Comparison of ENCODE assay signal across 25 mouse cellular contexts in genomic region chr2:121841453-121841852, GRCm38 (mm10). TPM values are rescaled to one million over a fixed set of nuclear protein-coding genes. Genes with fewer than 3 reads are reported as not detected.
DNase-seq lines count a peak whose midpoint lies in the region; ATAC-seq and TF ChIP-seq lines count a peak whose summit lies in the region.
"Had no signal": no experiment of that assay in that cellular context is flagged by ENCODE, and none has a peak within 500 bp of the region (broad histone marks: within the 10 kb centered on the region; RNA-seq: fewer than 3 reads in every experiment).

No protein-coding gene starts in this region.

- no peak overlapping the region for H3K27ac ChIP-seq in heart, adult 2 months
- H3K27ac ChIP-seq in layer of hippocampus, adult 2 months: no peak overlapping the region
- no peak overlapping the region for H3K27ac ChIP-seq in midbrain, postnatal 0 days (ENCODE audit: low read depth, low read length)
- H3K27ac ChIP-seq in midbrain, embryonic 15.5 days: no peak overlapping the region
- no peak overlapping the region for H3K27ac ChIP-seq in stomach, postnatal 0 days (replicated peaks)
- H3K27ac ChIP-seq: embryonic facial prominence, embryonic 13.5 days; limb, embryonic 15.5 days; midbrain, embryonic 13.5 days had no signal

- TF ChIP-seq CTCF in heart, adult 2 months (IDR thresholded peaks at IDR 0.05): peak; percentile 28
- TF ChIP-seq CTCF in layer of hippocampus, adult 2 months (conservative IDR thresholded peaks at IDR 0.05): peak; percentile 59
- peak; percentile 49 for TF ChIP-seq CTCF in midbrain, postnatal 0 days (IDR thresholded peaks at IDR 0.05)
- peak; percentile 46 for TF ChIP-seq CTCF in stomach, postnatal 0 days (IDR thresholded peaks at IDR 0.05; ENCODE audit: low read depth)

- H3K4me1 ChIP-seq in heart, adult 2 months (ENCODE audit: control insufficient read depth, insufficient read depth, low read length): no peaks in the 10 kb centered on the region
- no peaks in the 10 kb centered on the region for H3K4me1 ChIP-seq in midbrain, postnatal 0 days (ENCODE audit: insufficient read depth, low read length)
- no peaks in the 10 kb centered on the region for H3K4me1 ChIP-seq in midbrain, embryonic 15.5 days
- no peaks in the 10 kb centered on the region for H3K4me1 ChIP-seq in stomach, postnatal 0 days (replicated peaks; ENCODE audit: control insufficient read depth, insufficient read depth)
- H3K4me1 ChIP-seq: embryonic facial prominence, embryonic 13.5 days; limb, embryonic 15.5 days; midbrain, embryonic 13.5 days had no signal

- no peak overlapping the region for H3K4me3 ChIP-seq in heart, adult 2 months
- H3K4me3 ChIP-seq in layer of hippocampus, adult 2 months: no peak overlapping the region
- H3K4me3 ChIP-seq in midbrain, postnatal 0 days (ENCODE audit: low read depth, low read length): no peak overlapping the region
- H3K4me3 ChIP-seq in midbrain, embryonic 15.5 days: no peak overlapping the region
- H3K4me3 ChIP-seq in stomach, postnatal 0 days (ENCODE audit: low read depth, low read length): no peak overlapping the region
- H3K4me3 ChIP-seq: embryonic facial prominence, embryonic 13.5 days; limb, embryonic 15.5 days; midbrain, embryonic 13.5 days; myocyte had no signal

- no peaks in the 10 kb centered on the region; the same call in 1 of the 2 replicates for H3K27me3 ChIP-seq in heart, adult 2 months (ENCODE audit: control insufficient read depth, insufficient read depth, low read length)
- no peaks in the 10 kb centered on the region for H3K27me3 ChIP-seq in midbrain, postnatal 0 days (ENCODE audit: insufficient read depth, low read length)
- no peaks in the 10 kb centered on the region for H3K27me3 ChIP-seq in midbrain, embryonic 15.5 days (replicated peaks)
- no peaks in the 10 kb centered on the region for H3K27me3 ChIP-seq in stomach, postnatal 0 days (ENCODE audit: control insufficient read depth, insufficient read depth, low read length)
- H3K27me3 ChIP-seq: embryonic facial prominence, embryonic 13.5 days; limb, embryonic 15.5 days had no signal

- H3K4me2 ChIP-seq in midbrain, postnatal 0 days (ENCODE audit: low read depth, low read length, poor library complexity, severe bottlenecking): no peak overlapping the region
- no peak overlapping the region for H3K4me2 ChIP-seq in midbrain, embryonic 15.5 days
- no peak overlapping the region for H3K4me2 ChIP-seq in stomach, postnatal 0 days (replicated peaks; ENCODE audit: low read depth)
- H3K4me2 ChIP-seq: embryonic facial prominence, embryonic 13.5 days; heart, embryonic 11.5 days; limb, embryonic 15.5 days; midbrain, embryonic 13.5 days had no signal

- no peak for DNase-seq in heart, adult 2 months
- DNase-seq in heart, postnatal 4 days: no peak
- no peak for DNase-seq in layer of hippocampus, adult 2 months (ENCODE audit: low spot score in 2 of 2)
- DNase-seq in layer of hippocampus, postnatal 14 days (ENCODE audit: low spot score in 2 of 2): no peak
- peak; percentile 14 for DNase-seq in midbrain, postnatal 0 days (ENCODE audit: low spot score)
- no peak for DNase-seq in stomach, postnatal 0 days (ENCODE audit: low spot score)
- DNase-seq: adrenal gland, adult 2 months; cerebellum, postnatal 10 days; gastrocnemius, postnatal 25 days; heart, postnatal 36 days; kidney, adult 9 months; kidney, postnatal 4 days; liver, postnatal 0 days; thymus, postnatal 25 days had no signal

- no peak for TF ChIP-seq EP300 in heart, adult 2 months (IDR thresholded peaks at IDR 0.05; ENCODE audit: insufficient read depth, low read depth, low read length)
- TF ChIP-seq EP300 in stomach, postnatal 0 days (optimal IDR thresholded peaks at IDR 0.05): no peak

- TF ChIP-seq POLR2A in heart, adult 2 months (IDR thresholded peaks at IDR 0.05; ENCODE audit: insufficient read depth, low read depth, low read length): no peak

- WGBS in heart, adult 2 months: 96% methylated on average over 3 of the region's 3 CpGs
- 95% methylated on average over 3 of the region's 3 CpGs for WGBS in midbrain, postnatal 0 days
- 95% methylated on average over 3 of the region's 3 CpGs for WGBS in midbrain, embryonic 15.5 days
- 100% methylated on average over 3 of the region's 3 CpGs for WGBS in stomach, postnatal 0 days

- no peaks in the 10 kb centered on the region for H3K9me3 ChIP-seq in midbrain, postnatal 0 days (ENCODE audit: low read length)
- H3K9me3 ChIP-seq in midbrain, embryonic 15.5 days: no peaks in the 10 kb centered on the region
- no peaks in the 10 kb centered on the region for H3K9me3 ChIP-seq in stomach, postnatal 0 days (ENCODE audit: control insufficient read depth, low read length)
- H3K9me3 ChIP-seq: embryonic facial prominence, embryonic 13.5 days; G1E; limb, embryonic 15.5 days; midbrain, embryonic 13.5 days had no signal

- intact Hi-C loops in heart, adult 2 months (cut with DNase I): no loop called here

- ATAC-seq in midbrain, postnatal 0 days (ENCODE audit: low FRiP score): no peak
- ATAC-seq in midbrain, embryonic 15.5 days (replicated peaks): no peak
- no peak for ATAC-seq in stomach, postnatal 0 days (ENCODE audit: low FRiP score, low TSS enrichment)
- ATAC-seq in activated CD4-positive, CD25-positive, alpha-beta regulatory T cell, adult 4 months: no peak
- ATAC-seq: forebrain, embryonic 14.5 days; hindbrain, embryonic 16.5 days; liver, postnatal 0 days; midbrain, embryonic 13.5 days had no signal

- no peaks in the 10 kb centered on the region for H3K36me3 ChIP-seq in heart, adult 2 months (ENCODE audit: control insufficient read depth, insufficient read depth, low read length)
- no peaks in the 10 kb centered on the region for H3K36me3 ChIP-seq in midbrain, postnatal 0 days (ENCODE audit: insufficient read depth, low read length)
- H3K36me3 ChIP-seq in midbrain, embryonic 15.5 days (replicated peaks): no peaks in the 10 kb centered on the region
- H3K36me3 ChIP-seq in stomach, postnatal 0 days (ENCODE audit: control insufficient read depth, insufficient read depth, low read length): no peaks in the 10 kb centered on the region
- H3K36me3 ChIP-seq: embryonic facial prominence, embryonic 13.5 days; G1E; limb, embryonic 15.5 days; midbrain, embryonic 13.5 days had no signal

- no peaks in the 10 kb centered on the region for H3K79me2 ChIP-seq in heart, adult 2 months (replicated peaks; ENCODE audit: control insufficient read depth, insufficient read depth, low read length)

- H3K9ac ChIP-seq in heart, adult 2 months (ENCODE audit: low read depth, low read length): no peak overlapping the region
- no peak overlapping the region for H3K9ac ChIP-seq in midbrain, postnatal 0 days (replicated peaks; ENCODE audit: low read length, poor library complexity, severe bottlenecking)
- H3K9ac ChIP-seq in midbrain, embryonic 15.5 days: no peak overlapping the region
- H3K9ac ChIP-seq in stomach, postnatal 0 days (ENCODE audit: low read length): no peak overlapping the region
- H3K9ac ChIP-seq: embryonic facial prominence, embryonic 13.5 days; limb, embryonic 15.5 days; liver, postnatal 0 days; midbrain, embryonic 13.5 days had no signal

RNA-seq across cellular contexts. Expression of gene Casc4, which starts 25.3 kb away (rescaled TPM):
- 10 to 100 TPM in 1 of 2 experiments, 1 to 10 TPM in 1; 7.8 to 10.8 TPM for total RNA-seq in heart, adult 2 months (2021)
- 2.9 and 3.3 TPM in 2 replicates for polyA plus RNA-seq in heart, adult 2 months (2012; rRNA removed)
- 10 to 100 TPM; 28.7 to 30.0 TPM for total RNA-seq in heart, postnatal 4 days (2021)
- total RNA-seq in layer of hippocampus, adult 2 months (2021): 100 to 1,000 TPM; 102 to 111 TPM
- 100 to 1,000 TPM; 126 to 130 TPM for total RNA-seq in layer of hippocampus, postnatal 14 days (2021)
- 118 and 127 TPM in 2 replicates for total RNA-seq in midbrain, postnatal 0 days (2014; rRNA removed)
- polyA plus RNA-seq in midbrain, postnatal 0 days (2015; fragmentation: Nextera tagmentation; extraction: Ambion mirVana): 37.3 and 56.4 TPM in 2 replicates
- 27.5 and 33.1 TPM in 2 replicates for polyA plus RNA-seq in midbrain, embryonic 15.5 days (2015; fragmentation: Nextera tagmentation; extraction: Ambion mirVana)
- 10.5 and 15.7 TPM in 2 replicates for polyA plus RNA-seq in stomach, postnatal 0 days (2015; fragmentation: Nextera tagmentation; extraction: Ambion mirVana)
- 1 to 10 TPM; 1.9 to 2.5 TPM for polyA plus RNA-seq in activated CD4-positive, CD25-positive, alpha-beta regulatory T cell, adult 4 months (2017; shearing (Covaris generic))

RNA-seq across cellular contexts. Expression of gene Frmd5, which starts 34.6 kb away (rescaled TPM):
- 100 to 1,000 TPM; 124 to 245 TPM for total RNA-seq in heart, adult 2 months (2021)
- polyA plus RNA-seq in heart, adult 2 months (2012; rRNA removed): 197 and 281 TPM in 2 replicates
- total RNA-seq in heart, postnatal 4 days (2021): 100 to 1,000 TPM; 161 to 204 TPM
- total RNA-seq in layer of hippocampus, adult 2 months (2021): 10 to 100 TPM; 32.6 to 35.4 TPM
- total RNA-seq in layer of hippocampus, postnatal 14 days (2021): 10 to 100 TPM; 32.8 to 33.8 TPM
- total RNA-seq in midbrain, postnatal 0 days (2014; rRNA removed): 38.3 and 42.5 TPM in 2 replicates
- 12.3 and 14.6 TPM in 2 replicates for polyA plus RNA-seq in midbrain, postnatal 0 days (2015; fragmentation: Nextera tagmentation; extraction: Ambion mirVana)
- polyA plus RNA-seq in midbrain, embryonic 15.5 days (2015; fragmentation: Nextera tagmentation; extraction: Ambion mirVana): 30.7 and 33.9 TPM in 2 replicates
- 1.5 and 2.3 TPM in 2 replicates for polyA plus RNA-seq in stomach, postnatal 0 days (2015; fragmentation: Nextera tagmentation; extraction: Ambion mirVana)
- under 1 TPM; 0.22 to 0.60 TPM for polyA plus RNA-seq in activated CD4-positive, CD25-positive, alpha-beta regulatory T cell, adult 4 months (2017; shearing (Covaris generic))
- total RNA-seq: megakaryocyte, adult 5-6 weeks had no signal
